Mouse (Mus musculus) megakaryocyte, embryonic 14.5 days (primary cell): ENCODE data around the gene Tmtc1.

Experiments
- FLI1 ChIP-seq: IDR thresholded peaks from 2 replicates; pipeline ENCODE4 v1.6.1; 2012; ENCODE audit warnings: low read length, inconsistent platforms, mixed read lengths
- GATA1 ChIP-seq: IDR thresholded peaks from 3 replicates; pipeline ENCODE4 v1.6.1; 2012; ENCODE audit warnings: mixed read lengths, low read length, inconsistent platforms, borderline replicate concordance

DNA sequence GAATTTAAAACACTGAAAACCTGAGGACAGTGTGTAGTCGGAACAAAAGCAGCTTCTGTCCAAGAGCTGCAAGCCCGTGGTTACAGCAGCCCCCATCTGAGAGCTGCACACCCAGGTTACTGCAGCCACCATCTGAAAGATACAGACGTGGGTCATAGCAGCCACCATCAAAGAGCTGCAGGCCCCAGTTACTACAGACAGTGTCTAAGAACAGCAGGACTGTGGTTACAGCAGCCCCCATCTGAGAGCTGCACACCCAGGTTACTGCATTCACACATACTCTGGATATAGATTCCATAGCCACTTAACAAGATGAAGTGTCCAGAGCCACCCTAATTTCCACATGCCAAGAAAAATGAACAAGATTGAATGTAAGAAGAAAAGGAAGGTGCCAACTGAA lies 216.6 kb downstream of the Tmtc1 start:
- TF ChIP-seq GATA1, result no peak
- TF ChIP-seq FLI1, result no peak
